Mouse (Mus musculus) layer of hippocampus, adult 9-10 months (tissue): ENCODE data around the gene 4931406C07Rik.
A peak's percentile ranks its signal among the peaks of the same experiment; 100 is the strongest.

ENCODE experiments used
- DNase-seq: peaks from one replicate; pipeline ENCODE4 v3.0.0; 2022; ENCODE audit warnings: low spot score

The 4931406C07Rik gene

DNA sequence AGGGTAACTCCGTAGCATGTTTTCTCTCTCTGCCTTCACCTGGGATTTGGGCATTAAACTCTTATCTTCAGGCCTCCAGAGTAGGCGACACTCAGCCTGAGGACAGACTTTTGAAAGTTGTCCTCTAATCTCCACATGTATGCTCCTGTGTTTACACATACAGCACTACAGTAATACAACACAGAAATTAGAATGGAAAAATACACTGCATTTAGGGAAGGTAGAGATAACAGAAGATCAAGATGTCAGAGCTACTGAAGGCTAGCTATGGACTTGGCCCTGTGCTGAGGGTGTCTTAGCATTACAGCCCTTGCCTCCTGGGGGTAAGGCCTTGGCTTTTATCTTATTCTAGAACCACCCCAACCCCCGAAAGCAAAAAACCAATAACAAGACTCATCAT lies 17.8 kb downstream of the 4931406C07Rik start:
- no peak for DNase-seq

DNA sequence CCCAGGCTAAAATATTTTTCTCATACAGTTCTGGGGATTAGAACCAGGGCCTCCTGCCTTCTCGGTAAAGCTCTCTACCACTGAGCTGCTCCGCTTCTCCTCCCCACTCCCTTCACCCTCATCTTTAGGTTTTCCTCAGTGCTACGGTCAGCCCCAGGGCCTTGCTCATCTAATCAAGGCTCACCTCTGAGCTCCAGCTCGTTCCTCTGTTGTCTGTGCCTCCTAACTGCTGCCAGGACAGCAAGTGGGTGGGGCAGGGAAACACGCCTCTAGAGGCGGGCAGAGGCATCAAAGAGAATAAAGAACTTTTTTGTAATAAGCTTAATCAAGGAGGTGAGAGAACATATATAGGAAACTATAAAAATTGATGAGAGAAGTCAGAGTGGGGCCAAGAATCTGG lies 18.4 kb downstream of the 4931406C07Rik start:
- no peak for DNase-seq

DNA sequence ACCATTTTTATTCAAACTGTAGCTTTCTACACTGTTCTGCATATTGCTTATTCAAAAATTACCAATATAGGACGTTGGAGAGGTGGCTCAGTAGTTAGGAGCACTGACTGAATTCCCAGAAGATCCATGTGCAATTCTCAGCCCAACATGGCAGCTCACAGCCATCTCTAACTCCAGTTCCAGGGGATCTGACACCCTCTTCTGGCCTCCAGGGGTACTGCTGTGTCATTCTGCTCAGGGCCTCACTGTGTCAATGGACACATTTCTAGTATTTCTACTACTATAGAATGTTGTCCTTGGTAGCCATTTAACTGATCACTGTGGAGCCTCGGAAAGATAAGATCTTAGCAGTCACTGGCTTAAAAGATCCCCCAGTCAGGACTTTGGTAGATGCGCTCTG lies 20.8 kb downstream of the 4931406C07Rik start:
- no peak for DNase-seq

DNA sequence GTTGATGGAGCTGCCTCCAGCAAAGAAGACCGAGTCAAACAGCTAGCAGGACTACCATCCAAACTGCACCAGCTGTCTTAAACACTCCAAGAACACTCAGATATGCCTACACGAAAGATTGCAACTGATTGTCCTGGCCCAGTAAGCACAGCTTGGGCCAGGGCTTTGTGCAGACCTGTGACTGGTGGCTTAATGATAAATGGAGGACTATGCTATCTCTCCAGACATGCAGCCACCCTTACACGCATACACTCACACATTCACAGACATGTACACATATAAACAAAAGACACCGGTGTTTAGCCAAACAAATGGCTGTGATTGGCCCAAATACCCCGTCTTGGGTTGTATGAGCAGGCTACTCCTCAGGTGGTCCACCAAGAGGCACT lies 25.8 kb downstream of the 4931406C07Rik start:
- no peak for DNase-seq

DNA sequence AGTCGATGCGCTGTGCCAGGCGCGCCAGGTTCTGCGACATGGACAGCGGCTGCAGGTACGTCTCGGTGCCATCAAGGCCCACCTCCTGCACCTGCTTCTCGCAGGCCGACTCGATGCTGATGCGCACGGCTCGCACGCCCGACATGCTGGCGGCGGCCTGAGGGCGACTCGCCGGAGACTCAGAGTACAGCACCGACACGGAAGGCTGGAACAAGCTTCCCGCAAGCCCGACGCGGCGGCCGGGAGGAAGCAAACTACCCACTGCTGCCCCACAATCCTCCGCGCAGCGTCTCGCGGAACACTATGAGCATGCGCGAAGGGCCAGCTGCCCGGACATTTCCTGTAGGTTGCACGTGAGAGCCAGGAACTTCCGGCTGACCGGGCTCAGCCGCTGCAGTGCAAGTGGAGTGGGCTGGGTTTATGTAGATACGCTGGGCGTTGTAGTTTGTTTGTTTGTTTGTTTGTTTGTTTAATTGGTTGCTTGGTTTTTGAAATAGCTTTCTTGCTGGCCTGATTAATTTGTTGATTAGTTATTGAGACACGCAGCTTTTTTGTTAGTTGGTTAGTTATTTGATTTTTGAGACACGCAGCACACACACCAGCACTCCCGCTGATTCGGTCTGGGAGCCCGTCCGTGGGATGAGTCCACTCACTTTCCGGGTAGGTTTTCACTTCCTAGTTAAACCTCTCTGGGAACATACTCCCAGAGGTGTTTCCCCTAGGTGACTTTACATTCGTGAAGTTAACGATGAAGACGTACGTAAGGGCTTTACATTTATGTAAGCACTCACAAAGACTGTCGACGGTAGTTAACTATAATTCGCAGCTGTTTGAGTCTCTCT lies 26.4 kb downstream of the 4931406C07Rik start, which contains the start of gene Med17:
Med17 (minus strand) TSS at position 283 of the 842 bp plus-strand sequence.
- DNase-seq = peak; percentile 80

DNA sequence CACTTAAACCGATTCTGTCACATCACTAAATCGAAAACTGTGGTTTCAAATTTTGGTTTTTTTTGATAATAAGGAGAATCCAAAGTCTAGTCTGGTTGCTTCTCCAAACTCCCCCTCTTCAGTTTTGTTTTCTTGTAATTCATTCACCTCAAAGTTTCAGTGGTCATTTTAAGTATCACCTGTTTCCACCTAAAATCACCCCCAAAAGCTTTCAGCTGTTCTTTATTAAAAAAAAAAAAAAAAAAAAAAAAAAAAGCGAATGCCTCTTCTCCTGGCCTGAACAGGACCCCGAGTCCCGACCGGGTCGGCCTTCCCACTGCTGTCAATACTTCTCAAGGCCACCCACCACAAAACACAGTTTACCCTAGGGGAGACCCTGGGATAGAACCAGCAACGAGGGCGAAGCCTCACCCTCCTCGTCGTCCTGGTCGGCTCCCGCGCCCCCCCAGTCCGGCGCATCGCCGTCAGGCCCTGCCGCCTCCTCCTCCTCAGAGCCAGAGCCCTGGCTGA lies 27.1 kb downstream of the 4931406C07Rik start:
- DNase-seq = no peak

DNA sequence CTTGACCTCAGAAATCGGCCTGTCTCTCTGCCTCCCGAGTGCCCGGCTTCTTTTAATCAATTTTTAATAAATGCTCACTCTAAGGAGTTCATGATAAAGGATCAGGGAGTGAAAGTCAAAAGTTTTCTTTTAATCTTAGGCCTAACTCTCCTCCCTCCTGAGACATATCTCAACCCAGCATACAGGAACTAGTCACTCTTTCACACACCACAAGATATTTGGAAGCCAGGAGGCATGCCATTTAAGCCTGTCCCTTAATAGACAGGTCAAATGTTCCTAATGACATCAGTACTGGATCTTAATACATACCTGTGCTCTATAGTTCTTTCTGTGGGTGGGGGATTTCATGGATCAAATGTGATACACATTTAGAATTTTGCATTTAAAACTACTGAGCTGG lies 27.9 kb downstream of the 4931406C07Rik start:
- DNase-seq = no peak

DNA sequence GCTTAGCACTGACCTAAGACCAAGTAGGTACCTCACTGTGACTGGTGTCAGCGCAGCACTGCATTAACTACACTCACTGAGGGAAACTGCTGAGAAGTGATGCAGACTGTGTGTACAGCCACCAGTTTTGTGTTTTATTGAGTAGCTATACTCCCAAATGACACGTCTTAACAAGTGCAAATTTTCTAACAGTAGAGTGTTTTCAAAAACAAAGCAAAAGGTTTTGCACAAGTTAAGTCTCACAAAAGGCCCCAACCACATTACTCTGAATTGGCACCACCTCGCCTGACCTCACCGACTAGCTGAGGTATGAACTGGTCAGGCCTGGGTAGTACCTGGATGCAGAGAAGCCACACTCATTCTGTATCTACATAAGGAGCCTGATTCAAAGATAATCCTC lies 29.4 kb downstream of the 4931406C07Rik start:
- no peak for DNase-seq

DNA sequence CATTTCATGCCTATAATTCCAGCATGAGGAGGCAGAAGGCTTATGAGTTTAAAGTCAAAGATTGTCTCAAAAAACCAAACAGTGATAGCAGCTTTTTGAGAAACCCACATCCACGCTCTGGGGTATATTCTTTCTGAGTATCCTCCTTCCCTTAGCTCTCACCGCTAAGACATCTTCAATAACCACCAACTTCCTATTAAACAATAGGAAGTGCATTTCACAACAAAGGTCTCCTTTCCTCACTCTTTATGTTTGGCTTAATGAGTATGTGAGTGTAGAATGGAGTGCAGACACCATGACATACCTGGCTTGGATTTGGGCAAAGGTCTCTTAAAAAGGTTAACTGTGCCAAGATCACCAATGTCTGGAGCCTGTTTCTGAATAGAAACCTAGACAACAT lies 32.3 kb downstream of the 4931406C07Rik start:
- no peak for DNase-seq

DNA sequence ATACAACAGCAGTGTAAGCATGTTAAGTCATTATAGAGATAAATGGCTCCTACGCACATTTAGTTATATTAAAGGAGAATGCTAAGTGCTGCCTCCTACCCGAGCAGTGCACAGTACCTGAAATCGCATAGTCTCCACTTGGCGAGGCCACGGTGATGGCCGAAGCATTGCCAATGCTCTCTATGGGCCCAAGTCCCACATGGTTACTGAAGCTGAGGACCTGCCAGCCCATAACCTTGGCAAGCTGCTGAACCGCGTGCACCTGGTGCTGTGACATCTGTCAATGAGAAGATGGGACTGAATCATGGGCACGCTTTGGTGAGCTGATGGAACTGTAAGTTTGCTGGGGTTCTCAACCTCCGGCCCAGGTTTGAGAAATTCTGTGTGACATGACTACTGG lies 42.8 kb downstream of the 4931406C07Rik start:
- DNase-seq = no peak

DNA sequence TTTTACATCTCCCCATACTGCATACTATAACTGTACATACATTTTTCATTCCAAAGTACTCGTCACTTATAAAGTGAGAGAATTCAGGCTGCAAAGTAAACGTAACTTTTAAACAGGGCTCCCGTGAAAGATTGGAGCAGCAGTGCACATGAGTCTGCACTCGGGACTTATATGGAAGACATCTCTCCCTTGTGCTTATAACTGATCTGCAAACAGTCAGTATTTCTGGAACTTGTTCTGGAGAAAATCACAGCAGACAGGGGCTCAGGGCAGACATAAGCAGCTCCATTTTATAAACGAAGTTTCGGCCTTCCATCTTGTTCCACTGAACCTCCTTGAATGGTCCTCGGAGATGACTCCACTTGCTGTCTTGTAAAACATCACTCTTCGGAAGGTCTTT lies 44.3 kb downstream of the 4931406C07Rik start:
- no peak for DNase-seq

DNA sequence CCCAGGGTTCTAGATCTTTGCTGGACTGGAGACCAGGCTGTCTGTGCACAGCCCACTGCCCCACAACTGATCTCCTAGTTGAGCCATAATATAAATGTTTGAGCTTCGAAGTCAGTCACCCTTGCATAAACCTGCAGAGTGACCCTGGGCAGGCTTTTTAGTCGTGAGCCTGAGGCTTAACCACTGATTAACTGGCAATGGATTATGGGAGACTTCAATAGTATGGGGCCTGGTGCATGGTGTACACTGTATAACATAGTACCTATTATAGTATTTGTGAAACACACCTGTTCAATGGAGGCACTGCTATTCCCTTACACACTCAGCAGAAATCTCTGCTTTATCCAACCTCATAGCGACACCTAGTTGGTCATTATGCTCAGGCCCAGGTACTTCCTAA lies 50.0 kb downstream of the 4931406C07Rik start:
- DNase-seq = no peak

DNA sequence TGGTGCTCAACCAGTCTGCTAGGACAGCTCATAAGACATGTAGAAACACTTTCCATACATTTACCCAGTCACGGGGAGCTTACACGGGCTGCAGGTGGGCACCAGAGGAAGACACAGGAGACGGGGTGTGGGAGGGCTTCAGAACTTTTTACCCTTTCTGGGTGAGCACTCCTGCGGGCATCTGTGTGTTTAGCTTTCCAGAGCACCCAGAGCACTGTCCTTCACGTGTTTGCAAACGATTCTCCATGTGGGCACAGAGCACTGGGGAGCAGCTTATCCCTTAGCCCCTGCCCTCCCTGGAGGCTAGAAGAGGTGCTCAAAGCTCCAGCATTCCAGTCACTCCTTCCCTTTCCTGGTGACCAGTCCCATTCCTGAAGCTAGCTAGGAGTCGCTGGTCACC lies 51.7 kb downstream of the 4931406C07Rik start:
- no peak for DNase-seq

DNA sequence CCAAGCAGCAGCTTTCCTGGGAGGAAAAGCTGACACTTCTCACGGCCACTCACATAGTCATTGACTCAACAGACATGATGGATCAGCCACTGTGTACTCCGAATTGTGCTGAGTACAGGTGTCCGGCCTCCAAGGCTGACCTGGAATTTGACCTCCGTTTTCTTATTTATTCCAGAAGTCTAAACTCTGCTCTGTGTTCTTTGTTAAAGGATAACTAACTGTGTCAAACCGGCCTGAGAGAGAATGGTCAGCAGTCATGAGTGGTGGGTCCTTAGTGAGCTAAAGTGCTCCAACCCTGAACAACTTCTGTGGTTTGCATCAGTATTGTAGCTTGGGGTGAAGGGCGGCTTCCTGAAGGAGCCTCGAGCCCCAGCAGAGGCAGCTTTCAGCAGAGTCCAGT lies 54.1 kb downstream of the 4931406C07Rik start:
- DNase-seq = no peak

DNA sequence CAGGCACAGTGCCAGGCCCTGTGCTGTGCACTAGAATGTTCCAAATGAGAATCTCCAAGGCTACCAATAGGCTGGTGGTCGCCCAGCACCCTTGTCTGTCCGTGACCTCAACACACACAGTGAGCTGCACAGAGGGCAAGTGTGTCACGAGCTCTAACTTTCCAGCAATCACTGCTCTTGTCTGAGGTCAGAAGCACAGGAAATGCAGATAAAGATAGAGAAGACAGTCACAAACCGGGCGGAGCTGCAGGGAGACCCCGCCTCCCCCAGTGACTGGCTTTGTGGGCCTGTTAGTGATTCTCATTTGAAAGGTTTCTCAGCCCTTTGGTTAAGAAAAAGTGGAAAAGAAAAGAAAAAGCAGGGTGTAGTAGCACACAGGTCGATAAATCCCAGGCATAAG lies 55.9 kb downstream of the 4931406C07Rik start:
- DNase-seq = no peak

DNA sequence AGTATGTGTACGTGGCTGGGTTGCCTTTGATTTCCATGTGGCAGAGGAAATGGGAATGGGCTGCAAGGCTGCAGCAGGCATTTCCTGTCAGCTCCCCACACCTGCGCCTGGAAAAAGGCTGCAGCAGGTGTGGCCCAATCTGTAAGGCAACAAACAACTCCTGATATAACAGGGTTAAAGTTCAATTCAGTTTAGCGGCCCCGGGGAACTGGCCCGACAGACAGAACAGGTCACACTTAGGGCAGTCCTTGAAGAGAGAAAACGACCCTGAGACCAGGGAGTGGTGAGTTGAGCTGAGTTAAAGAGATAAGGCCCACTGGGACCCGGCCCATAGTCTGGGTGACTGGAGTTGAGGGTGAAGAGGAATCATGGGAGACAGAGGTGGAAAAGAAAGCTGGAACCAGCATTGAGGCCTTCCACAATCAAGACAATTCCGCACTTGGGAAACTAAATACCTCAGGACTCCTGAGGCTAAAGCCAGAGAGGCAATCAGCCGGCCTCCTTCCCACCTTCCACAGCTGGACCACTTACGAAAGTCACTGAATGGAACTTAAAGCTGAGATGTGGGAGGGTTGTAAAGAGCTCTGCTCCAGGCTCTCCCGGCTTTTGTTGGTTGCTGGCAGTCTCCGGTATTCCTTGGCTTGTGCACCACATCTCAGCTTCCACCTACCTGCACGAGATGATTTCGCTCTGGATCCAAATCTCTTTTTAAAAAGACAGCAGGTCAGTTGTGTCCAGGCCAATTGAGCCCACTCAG lies 60.8 kb downstream of the 4931406C07Rik start:
- DNase-seq = no peak

DNA sequence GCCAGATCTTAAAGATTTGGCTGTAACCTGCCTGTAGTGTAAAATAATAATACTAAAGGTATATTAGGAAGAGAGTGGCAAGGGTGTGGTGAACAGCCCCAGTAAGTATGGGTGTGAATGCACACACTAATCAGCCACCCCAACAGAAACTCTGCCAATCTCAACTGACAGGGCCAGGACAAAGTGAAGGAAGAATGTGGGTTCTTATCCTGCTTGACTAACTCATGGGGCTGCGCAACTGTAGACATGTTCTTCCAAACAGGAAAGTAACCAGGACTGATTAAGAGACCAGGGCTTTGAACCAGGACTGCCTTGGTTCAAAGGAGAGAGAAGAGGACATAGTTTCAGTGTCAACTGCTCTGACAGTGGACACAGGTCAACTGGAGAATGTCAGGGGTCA lies 64.1 kb downstream of the 4931406C07Rik start:
- DNase-seq = no peak

DNA sequence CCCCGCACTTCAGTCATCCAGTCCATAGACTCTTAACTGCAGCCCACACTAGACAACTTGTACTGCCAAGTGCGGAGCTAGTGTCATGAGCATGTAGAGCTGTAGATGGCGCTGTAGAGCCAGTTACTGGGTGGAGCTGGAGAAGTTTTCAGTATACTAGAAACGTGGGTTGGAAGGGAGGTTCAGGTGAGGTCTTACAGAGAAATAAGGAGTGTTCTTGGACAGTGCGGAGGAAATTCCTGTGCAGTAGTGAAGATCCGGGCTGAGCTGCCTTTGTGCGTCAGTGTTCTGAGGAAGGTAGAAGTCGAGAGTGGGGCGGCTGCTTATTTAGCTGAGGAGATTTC lies 64.7 kb downstream of the 4931406C07Rik start:
- no peak for DNase-seq

DNA sequence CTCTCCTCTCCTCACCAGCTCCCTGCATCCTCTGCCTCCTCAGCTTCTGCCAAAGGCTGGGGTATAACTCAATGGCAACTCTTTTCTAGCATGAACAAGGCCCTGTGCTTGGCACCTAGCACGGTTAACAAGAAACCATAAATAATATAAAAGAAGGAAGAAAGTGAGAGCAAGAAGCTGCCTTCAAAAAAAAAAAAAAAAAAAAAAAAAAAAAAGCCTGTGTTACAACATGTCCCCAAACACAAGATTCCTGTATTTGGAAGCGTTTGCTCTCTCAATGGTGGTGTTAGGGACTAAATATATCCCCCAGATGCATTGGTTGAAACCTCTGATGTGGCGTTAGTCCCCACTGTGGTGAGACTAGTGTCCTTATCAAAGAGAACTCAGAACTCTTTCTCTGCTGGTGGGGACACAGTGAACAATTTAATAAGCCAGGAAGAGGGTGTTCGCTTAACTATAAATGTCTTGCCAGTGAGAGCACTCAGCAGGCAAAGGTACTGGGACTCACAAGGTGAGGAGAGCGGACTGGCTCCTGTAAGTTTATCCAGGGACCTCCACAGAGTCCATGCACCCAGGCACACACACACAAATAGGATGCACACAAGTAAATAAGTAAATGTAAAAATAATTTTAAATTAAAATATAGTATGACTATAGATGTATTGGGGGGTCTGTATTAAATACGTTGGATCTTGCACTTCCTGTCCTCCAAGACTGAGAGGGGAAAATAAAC lies 65.2 kb downstream of the 4931406C07Rik start:
- DNase-seq = no peak

DNA sequence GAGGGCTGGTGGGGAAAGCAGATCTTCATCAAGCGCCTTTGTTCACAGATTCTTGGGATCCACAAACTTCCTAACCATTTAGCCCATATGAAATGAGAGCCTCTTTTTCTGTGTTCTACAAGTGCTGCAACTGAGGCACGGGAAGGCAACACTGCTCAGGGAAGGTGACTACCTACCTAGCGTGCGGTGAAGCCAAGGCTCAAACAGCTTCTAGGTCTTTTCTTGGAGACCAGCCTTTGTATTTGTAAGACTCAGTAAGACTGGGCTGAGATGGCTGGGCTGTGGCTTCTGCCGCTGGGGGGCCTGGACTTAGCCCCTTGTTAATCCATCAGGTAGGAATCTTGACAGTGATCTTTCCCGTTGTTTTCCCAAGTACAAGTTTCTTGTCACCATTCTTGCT lies 66.2 kb downstream of the 4931406C07Rik start:
- no peak for DNase-seq

DNA sequence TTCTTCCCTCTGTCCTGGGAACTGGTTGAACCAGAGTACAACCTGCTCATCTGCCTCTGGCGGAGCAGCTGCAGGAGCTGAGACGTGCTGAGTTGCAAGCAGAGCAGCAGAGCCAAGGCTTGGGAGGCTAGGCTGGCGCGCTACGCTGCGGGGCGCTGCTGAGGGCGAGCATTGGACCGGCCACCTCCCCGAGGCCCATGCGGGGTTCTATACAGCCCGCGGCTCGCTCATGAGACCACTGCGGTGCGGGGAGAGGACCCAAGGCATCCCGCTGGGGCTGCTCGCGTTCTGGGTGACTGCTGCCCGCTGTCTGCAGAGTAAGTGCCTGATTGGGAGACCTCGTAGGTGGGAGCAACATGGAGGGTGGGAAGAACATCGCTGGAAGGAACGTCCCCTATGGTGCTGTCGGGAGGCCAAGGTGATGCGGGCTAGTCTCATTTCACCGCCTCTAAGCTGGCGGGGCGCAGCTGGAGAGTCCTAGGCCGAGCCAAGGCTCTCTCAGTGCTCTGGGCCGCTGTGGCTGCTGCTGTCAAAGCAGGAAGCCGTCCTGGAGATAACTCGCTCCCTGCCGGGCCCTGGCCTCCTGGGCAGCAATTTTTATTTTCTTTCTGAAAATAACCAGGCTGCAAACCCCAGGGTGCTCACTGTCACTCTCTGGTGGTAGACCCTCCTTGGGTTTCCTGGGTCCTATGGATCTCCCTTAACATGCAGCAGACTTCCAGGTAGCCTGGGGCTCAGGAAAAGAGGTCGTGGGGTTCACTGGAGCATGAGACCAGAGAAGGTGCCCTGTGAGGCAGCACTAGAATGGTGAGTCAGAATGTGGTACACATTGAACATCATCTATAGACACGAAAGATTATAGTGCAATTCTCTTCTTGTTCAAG lies 67.0 kb downstream of the 4931406C07Rik start, which contains the start of gene Vstm5:
Vstm5 (plus strand) TSS at position 4 of the 884 bp plus-strand sequence.
- no peak for DNase-seq
